Mouse (Mus musculus) megakaryocyte, embryonic 14.5 days (primary cell): Measurements from ENCODE around the gene Olfr963.

Experiments
- FLI1 ChIP-seq: IDR thresholded peaks from 2 replicates; pipeline ENCODE4 v1.6.1; 2012; ENCODE audit warnings: low read length, inconsistent platforms, mixed read lengths
- GATA1 ChIP-seq: IDR thresholded peaks from 3 replicates; pipeline ENCODE4 v1.6.1; 2012; ENCODE audit warnings: mixed read lengths, low read length, inconsistent platforms, borderline replicate concordance

DNA sequence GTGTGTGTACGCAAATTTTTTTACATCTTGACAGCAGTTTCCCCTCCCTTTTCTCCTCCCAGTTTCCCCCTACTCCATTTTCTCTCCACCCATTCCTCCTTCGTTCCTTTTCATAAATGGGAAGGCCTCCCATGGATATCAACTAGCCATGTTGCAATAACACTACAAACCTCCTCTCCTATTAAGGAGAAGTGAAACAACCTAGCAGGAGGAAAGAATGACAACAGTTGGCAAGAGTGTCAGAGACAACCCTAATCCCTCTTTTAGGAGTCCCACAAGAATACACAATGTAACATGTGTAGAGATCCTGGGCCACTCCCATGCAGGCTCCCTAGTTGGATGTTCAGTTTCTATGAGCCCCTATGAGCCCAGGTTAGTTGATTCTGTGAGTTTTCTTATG, 7.8 kb downstream of the Olfr963 start:
- TF ChIP-seq GATA1 (no peak), FLI1 (no peak)
